Mouse (Mus musculus): ENCODE data around the gene Dph3.

Gene Dph3

DNA sequence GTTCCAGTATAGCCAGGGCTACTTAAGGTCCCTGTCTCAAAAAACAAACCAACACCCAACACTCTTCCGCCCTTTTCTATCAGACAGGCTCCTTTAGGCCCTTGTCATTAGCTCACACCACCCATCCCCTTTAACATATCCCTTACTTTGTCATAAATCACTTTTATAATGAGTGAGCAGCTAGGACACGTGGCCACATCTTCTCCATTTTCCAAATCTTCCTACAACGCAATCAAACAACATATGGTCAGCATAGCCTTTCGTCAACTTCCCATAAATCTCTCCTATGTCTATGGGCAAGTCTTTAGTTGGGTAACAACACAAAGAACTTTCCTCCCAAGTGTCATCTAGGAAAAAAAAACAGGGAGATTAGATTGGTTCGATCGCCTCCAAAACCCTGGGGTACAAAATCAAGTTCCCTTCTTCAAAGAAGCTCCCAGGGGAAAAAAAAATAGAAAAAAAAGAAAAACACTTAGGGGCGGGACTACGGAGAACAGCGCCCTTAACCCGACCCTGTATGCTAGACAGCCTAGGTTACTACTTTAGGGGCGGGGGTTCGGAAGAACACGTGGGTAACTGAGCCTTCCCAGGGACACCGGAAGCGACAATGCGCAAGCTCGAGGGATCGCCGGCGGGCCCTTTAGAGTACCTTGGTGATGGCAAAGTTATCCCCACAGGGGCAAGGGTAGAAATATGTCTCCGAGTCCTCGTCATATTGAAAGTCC, 606 bp downstream of the Dph3 start, which contains the start of gene Oxnad1:
Gene Oxnad1 (plus strand): TSS at position 614 of the 725 bp plus-strand sequence.
- DNase-seq (ENCODE audit: low spot score): peak; percentile 95

DNA sequence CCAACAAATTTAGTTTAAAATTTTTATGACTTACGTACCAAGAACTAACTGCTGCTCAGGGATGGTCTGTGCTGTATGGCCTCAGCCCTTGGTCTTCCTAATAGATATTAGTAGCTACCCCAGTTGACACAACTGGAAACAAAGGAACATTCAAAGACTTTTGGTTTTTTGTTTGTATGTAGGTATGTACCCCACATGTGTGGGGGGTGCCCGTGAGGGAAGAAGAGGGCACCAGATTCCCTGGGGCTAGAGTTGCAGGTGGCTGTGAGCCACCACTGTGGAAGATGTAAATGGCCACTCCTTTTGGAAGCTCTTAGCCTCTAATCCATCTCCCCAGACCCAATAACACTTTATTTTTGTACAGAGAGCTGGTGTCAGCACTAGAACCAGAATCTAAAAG, 2.1 kb downstream of the Dph3 start:
- DNase-seq (ENCODE audit: low spot score): no peak

DNA sequence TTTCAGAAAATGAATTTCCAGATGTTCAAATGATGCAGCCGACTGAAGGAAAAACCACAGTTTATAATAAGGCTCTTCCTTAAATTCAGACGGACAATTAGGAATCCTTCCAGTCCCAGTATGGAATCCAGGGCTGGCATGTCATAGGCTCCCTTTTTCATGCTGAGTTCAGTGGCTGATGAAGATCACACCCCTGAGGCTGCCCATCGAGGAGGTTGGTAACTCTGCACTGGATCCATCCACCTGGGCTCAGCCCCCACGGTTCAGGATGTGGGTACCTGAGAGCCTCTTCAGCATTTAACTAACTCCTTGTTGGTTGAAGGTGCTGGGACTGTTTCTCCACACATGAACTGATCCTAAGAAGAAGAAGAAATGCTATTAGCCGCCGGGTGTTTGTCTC, 2.6 kb downstream of the Dph3 start:
- no peak for DNase-seq (ENCODE audit: low spot score)

DNA sequence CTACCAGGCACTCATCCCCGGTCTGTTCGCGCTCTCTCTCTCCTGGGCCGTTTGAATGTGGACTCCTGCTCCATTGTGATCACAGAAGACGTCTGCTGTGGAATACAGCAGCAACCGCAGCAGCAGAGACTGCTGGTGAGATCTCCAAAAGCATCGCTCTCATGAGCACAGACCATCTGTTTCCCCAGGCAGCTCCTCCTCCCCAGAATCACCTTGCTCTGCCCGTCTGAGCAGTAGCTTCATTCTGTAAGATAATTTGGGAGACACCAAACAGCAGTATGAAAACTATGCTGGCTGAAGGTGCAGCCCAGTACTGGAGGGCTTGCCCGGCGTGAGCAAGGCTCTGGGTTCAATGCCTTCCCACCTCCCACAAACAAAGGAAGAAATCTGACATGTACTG, 4.5 kb downstream of the Dph3 start:
- DNase-seq (ENCODE audit: low spot score): no peak

DNA sequence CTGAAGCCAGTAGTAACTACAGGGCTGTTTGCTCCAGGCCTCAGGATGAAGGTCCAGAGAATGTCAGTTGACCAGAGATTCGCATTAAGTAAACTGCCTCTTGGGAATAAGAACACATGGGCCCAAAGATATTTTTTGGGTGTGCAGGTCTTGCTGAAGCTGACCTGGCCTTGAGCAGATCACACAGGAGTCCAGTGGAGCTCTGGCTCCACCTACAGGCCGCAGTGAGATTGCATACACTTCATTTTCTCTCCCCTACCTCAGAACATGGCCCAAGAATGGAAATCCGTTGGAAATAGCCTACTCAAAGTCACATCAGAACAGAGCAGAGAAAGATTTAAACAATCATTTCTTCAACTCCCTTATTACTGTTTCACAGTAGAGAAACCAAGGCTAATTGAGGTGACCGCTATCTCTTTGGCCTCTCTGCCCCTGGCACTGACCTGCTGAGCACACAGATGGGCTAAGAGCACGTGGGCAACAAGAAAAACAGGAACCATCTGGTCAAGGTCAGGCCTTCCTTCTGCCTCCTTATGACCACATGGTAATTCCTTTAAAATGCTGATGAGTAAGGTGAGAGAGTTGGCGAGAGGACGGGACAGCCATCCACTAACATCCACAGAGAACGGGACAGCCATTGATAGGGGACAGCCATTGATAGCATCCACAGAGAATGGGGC, 8.5 kb downstream of the Dph3 start:
- peak; percentile 89 for DNase-seq (ENCODE audit: low spot score)

DNA sequence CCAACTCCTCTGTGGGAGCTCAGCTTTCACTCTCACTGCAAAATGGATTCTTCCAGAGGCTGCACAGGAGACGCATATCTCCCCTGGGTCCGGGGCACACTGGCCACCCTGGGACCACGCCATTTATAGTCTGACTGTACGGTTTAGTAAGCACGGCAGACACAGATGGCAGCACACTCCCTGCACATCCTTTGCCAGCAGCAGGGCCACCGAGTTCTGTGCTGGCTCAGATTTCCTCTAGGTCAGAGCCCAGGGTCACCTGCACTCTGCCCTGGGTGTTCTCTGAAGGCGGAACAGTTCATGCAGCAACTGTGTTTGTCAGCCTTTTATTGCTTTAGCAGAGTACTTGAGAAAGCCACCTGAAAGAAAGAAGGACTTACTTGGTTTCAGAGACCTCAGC, 11.6 kb downstream of the Dph3 start:
- DNase-seq (ENCODE audit: low spot score): no peak

DNA sequence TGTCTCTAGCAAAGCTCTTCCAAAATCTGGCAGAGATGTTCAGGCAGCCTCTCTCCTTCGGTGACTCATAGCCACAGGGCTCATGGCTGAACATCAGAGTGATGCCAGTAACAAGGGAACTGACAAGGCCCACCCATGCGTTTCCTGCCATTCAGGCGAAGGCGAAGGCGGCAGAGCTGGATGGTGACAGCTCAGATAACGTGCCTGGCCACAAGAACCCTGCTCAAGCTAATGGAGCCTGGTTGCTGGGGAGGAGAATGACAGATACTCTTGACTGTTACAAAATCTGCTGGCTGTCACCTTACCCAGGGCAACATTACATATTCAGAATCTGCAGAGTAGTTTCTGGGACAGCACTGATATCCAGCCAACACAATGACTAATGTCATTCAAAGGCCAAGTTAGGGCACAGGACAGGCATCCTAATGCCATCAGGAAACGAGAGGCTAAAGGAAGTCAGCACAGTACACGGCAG, 12.3 kb downstream of the Dph3 start:
- no peak for DNase-seq (ENCODE audit: low spot score)

DNA sequence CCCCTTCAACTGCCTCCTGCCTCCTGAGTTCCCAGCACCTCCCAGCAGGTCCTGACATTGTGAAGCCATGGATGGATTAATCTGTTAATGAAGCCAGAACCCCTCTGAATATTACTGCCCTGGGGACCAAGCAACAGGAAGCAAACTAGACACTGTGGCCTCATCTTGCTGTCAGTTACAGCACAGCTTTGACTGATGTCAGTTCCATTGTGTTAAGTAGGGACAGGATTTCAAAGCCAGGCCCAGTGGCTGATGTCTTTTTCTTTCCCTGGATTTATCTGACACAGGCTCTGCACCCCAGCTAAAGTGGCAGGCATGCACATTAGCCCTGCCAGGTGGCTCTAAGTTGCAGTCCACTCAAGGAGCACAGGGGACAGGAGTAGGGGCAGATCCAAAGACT, 12.7 kb downstream of the Dph3 start:
- no peak for DNase-seq (ENCODE audit: low spot score)

DNA sequence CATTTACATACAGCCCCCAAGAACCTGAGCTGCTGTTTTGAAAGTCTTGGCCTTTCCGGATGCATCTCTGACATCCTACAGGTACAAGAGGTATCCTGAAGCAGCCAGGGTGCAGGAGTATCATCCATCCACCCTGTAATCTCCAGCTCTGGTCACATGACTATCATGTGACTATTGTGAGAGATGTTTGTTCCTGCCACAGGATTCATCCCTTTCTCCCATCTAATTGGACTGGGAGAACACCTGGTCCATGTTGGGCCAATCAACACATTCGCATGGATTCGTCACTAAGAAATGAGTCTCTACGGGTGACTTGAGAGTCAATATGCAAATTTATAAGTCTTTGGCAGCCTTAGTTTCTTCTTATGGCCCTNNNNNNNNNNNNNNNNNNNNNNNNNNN, 24.1 kb downstream of the Dph3 start:
- no peak for DNase-seq (ENCODE audit: low spot score)

DNA sequence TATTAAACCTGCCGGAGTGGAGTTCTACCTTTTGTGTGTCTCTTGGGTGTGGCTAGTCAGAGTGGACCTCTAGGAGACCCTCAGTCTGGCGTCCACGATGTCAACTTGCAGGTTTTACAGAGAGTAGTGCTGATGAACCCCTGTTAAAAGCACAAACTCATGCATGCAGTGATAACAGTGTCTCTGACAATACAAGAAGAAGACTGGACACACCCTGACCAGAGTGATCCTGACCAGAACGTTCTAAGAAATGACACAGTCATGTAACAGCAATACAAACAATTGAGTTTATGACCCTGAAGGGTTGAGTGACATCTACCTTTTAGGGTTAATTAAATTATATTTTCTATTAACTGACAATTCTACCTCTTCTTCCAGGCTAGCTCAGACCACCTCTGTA, 27.9 kb downstream of the Dph3 start:
- no peak for DNase-seq (ENCODE audit: low spot score)

DNA sequence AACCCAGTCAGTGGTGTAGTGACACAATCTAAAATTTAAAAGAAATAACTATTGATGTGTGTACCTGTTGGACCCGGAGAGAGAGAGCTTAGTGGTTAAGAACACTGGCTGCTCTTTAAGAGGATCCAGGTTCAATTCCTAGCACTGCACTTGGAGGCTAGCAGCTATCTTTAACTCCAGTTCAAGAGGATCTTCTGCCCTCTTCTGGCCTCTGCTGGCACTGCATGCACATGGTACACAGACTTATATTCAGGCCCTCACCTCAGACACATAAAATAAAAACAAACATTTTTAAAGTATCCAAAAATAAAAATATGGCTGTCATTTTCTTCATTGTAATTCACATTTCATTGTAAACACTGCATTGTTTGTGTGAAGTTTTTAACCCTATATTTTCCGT, 28.9 kb downstream of the Dph3 start:
- peak; percentile 23 for DNase-seq (ENCODE audit: low spot score)

DNA sequence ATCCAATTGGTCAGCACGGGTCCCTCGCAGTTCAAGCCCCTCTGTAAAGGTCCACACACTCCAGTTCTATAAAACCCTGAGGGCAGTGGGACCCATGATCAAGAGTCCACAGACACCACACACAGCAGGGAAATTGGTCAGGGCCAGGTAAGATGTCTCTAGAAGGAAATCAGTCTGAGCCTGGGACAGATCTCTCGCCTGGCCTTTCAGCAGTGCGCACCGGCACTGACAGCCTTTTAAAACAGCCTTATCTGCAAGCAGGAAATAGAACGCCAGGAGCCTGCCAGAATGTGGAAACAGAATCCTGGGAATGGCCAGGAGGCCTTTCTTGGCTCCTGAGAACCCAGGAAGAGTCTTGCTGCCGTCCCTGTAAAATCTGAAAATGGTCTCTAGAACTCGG, 29.7 kb downstream of the Dph3 start:
- no peak for DNase-seq (ENCODE audit: low spot score)

DNA sequence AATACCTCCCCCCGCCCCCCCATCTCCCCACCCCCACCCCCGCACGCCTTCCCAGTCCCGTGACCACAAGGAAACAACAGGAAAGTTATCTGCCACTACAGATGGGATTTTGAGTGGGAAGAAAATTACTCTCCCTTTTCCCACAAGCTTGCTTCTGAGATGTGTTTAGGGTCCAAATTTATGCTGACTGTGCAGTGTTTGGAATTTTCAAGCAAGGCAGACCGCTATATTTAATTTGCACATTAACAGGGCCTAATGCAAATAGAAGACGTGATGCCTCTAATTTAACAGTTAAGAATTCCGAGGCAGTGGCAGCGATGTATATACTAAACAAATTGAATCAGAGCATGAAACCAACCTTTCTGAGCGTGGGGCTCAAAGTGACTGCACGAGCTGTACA, 30.7 kb downstream of the Dph3 start:
- no peak for DNase-seq (ENCODE audit: low spot score)

DNA sequence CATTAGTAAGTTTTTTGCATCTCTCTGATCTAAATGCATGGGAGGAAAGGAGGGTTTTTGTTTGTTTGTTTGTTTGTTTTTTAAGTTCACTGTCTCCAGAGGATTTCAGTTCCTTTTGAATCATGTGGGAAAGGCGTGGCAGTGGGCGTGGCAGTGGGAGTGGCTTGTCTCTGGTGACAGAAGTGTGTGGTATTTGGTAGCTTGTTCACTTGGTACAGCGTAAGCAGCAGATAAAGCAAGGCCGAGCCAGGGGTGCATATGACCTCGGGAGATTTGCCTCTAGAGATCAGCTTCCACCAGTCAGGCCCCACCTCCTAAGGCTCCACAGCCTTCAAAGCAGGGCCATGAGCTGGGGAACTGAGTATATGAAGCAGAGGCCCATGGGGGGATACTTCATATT, 31.6 kb downstream of the Dph3 start:
- no peak for DNase-seq (ENCODE audit: low spot score)

DNA sequence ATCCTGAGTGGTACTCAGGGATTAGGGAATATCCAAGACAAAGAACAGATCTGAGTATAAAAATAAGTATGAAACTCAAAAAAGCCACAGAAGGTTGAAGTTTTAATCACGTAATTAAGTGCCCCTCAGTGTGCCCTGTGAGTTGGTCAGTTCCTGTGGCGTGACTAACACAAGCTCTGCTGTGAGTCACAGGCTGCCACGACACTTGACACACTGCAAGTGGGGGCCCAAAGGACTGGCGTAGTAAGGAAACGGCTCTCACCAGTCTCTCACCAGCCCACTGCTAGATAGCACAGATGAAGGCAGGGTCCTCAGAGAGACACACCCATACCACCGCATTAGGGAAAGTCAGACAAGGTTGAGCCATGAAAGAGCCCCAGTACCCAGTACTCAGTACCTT, 35.4 kb downstream of the Dph3 start:
- DNase-seq (ENCODE audit: low spot score): no peak

DNA sequence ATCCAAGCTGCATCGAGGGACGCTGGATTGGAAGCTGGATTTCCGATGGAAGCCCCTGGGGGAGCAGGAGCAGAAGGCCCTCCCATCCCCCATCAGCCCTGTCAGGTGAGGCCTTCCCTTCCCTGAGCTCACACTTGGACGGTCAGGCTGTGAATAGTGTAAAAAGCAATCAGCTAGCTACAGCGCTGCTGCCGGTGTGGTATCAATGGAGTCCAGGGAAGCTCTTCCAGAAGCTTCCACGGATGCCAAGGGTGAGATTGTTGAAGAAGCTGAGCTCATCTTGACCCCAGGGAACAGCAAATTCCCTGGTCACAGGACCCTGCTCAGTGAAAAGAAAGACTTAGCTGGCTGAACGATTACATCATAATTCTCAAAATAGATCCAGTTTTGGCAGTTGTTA, 39.2 kb downstream of the Dph3 start:
- no peak for DNase-seq (ENCODE audit: low spot score)

DNA sequence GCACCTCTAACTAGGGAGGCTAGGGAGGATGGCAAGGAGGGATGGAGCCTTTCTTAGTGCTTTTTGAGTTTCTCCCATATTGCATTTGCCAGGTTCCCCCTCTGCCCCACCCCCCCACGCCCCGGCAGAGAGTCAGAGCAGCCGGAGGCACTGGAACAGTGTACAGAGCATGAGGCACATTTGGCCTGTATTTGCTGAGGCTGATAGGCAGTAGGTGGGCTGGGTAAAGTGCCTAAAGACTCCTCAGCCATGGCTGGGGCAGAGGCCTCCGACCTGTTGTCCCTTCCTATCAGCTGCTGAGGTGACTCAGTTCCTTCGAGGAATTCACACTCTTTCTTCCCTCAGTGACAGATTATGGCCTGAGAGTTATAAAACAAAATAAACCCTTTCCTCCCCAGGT, 43.4 kb downstream of the Dph3 start:
- no peak for DNase-seq (ENCODE audit: low spot score)

DNA sequence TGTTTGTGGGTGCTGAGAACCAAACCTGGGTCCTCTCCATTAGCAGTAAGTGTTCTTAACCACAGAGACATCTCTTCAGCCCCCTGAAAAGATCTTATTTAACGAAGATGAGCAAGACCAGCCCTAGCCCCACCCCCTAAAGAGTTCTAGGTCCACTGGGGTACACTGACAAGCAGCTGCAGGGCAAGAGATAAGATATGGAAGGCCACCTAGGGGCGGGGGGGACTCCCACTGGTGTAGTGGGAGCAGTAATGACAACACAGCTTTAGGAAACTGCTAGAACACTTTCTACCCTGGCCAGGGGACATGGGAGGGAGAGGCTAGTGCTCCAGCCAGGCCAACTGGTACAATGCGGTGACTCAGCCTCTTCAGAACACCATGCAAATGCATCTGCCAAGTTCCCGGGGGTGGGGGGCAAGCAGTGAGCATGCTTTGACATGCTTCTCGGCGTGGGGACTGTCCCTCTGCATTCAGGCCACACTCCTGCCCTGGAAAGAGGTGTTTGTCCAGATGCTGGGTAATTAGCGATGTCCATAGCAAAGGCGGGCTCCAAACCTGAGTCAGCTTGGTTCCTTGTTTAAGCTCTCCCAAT, 47.8 kb downstream of the Dph3 start:
- no peak for DNase-seq (ENCODE audit: low spot score)

DNA sequence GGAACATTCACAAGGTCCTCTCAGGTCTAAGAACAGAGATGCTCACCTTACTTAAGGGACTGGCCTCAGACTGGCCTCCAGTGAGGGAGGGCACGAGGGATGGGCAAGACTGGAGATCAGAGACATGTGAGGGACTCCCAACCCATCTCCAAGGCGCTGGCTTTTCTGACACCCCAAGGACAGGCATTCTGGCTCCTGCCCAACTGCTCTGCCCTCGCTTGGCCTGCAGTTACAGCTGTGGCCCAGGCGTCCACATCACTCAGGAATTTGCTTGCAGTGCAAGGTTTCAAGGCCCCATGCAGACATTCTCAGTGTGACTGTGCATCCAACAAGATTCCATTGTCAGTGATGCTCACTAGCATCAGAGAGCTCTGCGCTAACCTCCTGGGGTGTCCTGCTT, 49.0 kb downstream of the Dph3 start:
- DNase-seq (ENCODE audit: low spot score): no peak

DNA sequence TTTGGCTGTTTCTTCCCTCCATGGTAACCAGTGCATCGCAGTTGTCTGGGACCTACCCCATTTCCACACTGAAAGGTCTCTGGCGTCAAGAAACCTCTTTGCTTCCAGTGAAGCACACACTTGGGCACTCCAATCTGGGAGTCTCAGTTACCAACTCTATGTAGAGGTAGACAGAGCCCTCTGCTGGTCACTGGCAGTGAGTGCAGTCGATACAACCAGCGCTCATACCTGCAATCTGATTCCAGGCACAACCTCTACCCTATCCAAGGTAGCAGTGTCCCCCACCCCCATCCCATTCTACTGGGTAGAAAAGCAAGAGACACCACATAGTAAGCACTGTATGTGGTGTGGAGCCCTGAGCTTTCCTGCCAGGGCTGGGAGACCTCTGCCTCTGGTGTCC, 53.0 kb downstream of the Dph3 start:
- DNase-seq (ENCODE audit: low spot score): peak; percentile 89
